Mouse (Mus musculus) c-Kit-negative CD71-positive TER-119-positive erythroid progenitor cells, embryonic 14.5 days (primary cell): ENCODE data around the gene Phf6.
"Not testable (repeated sequence)": the region's sequence is repeated elsewhere in the genome, so short reads cannot be mapped to it uniquely, and the experiment has no call there.

Source experiments
- DNase-seq: peaks from one replicate; pipeline ENCODE4 v3.0.0-alpha.2; 2013; ENCODE audit warnings: low read depth, low spot score

Phf6 gene

GRCm38 (mm10) chrX:52978576-52978975 is 66.5 kb downstream of the Phf6 start:
- no peak for DNase-seq

GRCm38 (mm10) chrX:52981378-52981777 is 69.3 kb downstream of the Phf6 start:
- no peak for DNase-seq

- peak; percentile 72 for DNase-seq
Measured at GRCm38 (mm10) chrX:52987905-52988783, 76.1 kb downstream of the Phf6 start, which contains the start of gene Hprt. TSS of gene Hprt (plus strand) at chrX:52988137.

DNA sequence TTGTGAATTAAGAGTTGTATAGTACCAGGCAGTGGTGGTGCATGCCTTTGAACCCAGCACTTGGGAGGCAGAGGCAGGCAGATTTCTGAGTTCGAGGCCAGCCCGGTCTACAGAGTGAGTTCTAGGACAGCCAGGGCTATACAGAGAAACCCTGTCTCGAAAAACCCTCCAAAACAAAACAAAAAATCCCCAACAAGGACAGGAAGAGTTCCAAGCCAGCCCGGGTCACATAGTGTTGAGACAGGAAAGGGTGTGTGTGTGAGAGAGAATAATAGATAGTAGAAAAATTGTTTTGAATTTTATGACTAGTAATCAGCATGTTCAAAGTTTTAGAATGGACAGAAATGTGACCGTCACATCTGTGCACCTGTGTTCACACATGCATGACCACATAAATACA is 82.7 kb downstream of the Phf6 start:
- not testable (repeated sequence) for DNase-seq

GRCm38 (mm10) chrX:53004887-53005286 is 92.8 kb downstream of the Phf6 start:
- not testable (repeated sequence) for DNase-seq

- DNase-seq, result peak; percentile 59
Measured at GRCm38 (mm10) chrX:53006062-53006461, 94.0 kb downstream of the Phf6 start.
